Mouse (Mus musculus) midbrain, embryonic 15.5 days (tissue): ENCODE results near the gene Uckl1. TPM values are rescaled to one million over a fixed set of nuclear protein-coding genes. Genes with fewer than 3 reads are reported as not detected.
A peak's percentile ranks its signal among the peaks of the same experiment; 100 is the strongest.

Experiments
- ATAC-seq: fragments of 200-750 bp; cut with Nextera tagmentation; replicated peaks from 2 replicates; pipeline ENCODE4 v1.8.0; 2017; ENCODE audit warnings: moderate TSS enrichment
- H3K27ac ChIP-seq: fragments of 300-500 bp; sonication (generic); 2 replicates; pipeline ENCODE4 v1.5.1; 2015; ENCODE audit warnings: mild to moderate bottlenecking, inconsistent platforms
- H3K27me3 ChIP-seq: fragments of 300-500 bp; sonication (generic); replicated peaks from 2 replicates; pipeline ENCODE4 v1.6.1; 2015; ENCODE audit warnings: inconsistent platforms
- H3K36me3 ChIP-seq: fragments of 300-500 bp; sonication (generic); replicated peaks from 2 replicates; pipeline ENCODE4 v1.6.1; 2015; ENCODE audit warnings: inconsistent platforms
- H3K4me1 ChIP-seq: fragments of 300-500 bp; sonication (generic); 2 replicates; pipeline ENCODE4 v1.6.1; 2015; ENCODE audit warnings: inconsistent platforms
- H3K4me2 ChIP-seq: fragments of 300-500 bp; sonication (generic); 2 replicates; pipeline ENCODE4 v1.6.1; 2015; ENCODE audit warnings: inconsistent platforms, mild to moderate bottlenecking, moderate library complexity
- H3K4me3 ChIP-seq: fragments of 300-500 bp; sonication (generic); 2 replicates; pipeline ENCODE4 v1.5.1; 2015; ENCODE audit warnings: mild to moderate bottlenecking, inconsistent platforms
- H3K9ac ChIP-seq: fragments of 300-500 bp; sonication (generic); 2 replicates; pipeline ENCODE4 v1.6.1; 2015; ENCODE audit warnings: mild to moderate bottlenecking, inconsistent platforms
- H3K9me3 ChIP-seq: fragments of 300-500 bp; sonication (generic); 2 replicates; pipeline ENCODE4 v1.6.1; 2016; ENCODE audit warnings: inconsistent platforms
- WGBS: fragments of 180-500 bp; shearing (Covaris S2); methylation state at CpG from one replicate; pipeline ENCODE4 v1.1.7; 2015; ENCODE audit warnings: mixed read lengths; 5-methylcytosine and 5-hydroxymethylcytosine counted together
- polyA plus RNA-seq: library from polyadenylated mRNA; unstranded; fragments of >200 nt; fragmentation: Nextera tagmentation; extraction: Ambion mirVana; gene quantifications from 2 replicates; pipeline ENCODE4 v1.2.1, GENCODE M21; 2015

Gene Uckl1
- polyA plus RNA-seq, result 77.2 and 81.8 TPM in 2 replicates

DNA sequence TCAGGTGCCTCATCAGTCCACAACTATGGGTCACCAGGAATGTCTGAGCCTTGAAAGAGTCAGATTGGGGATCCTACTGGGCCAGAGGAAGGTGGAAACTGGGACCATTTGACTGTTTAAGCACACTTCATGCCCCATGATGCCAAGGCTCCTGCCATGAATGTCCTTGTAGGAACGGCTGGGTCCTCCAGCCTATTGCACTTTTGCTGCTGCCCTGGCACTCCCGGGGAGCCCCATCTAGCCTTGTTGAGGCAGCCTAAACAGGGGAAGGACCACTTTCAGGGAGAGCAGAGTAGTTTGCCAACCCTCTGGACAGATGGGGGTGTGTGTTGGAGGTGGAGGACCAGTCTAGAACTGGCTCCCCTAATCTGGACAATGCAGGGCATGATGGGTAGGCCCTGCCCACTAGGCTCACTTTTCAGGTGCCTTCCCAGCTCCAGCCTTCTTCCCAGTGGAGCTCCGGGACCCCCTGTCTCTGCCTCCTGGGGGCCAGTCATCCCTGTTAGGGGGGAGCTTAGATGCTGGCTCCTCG lies at the start of gene Uckl1:
TSS of gene Uckl1 (minus strand) at position 482 of the 532 bp plus-strand sequence.
- no peaks in the 10 kb centered on the region for H3K9me3 ChIP-seq
- H3K9ac ChIP-seq, result no peak within 1 kb of the TSS
- H3K27me3 ChIP-seq, result no peaks in the 10 kb centered on the region
- peaks cover 23% of the 10 kb centered on the region for H3K4me1 ChIP-seq
- H3K36me3 ChIP-seq, result peaks cover 52% of the 10 kb centered on the region
- no peak within 1 kb of the TSS for H3K4me2 ChIP-seq
- H3K4me3 ChIP-seq, result no peak within 1 kb of the TSS
- no peak for ATAC-seq
- 97% methylated on average over 4 of the region's 4 CpGs for WGBS
- no peak within 1 kb of the TSS for H3K27ac ChIP-seq

GRCm38 (mm10) chr2:181632624-181633023 lies 47.9 kb upstream of the Uckl1 start:
- WGBS, result 94% methylated on average over 6 of the region's 6 CpGs
- Histone ChIP-seq H3K4me3 (no peak overlapping the region), H3K9me3 (no peaks in the 10 kb centered on the region), H3K9ac (no peak overlapping the region), H3K27ac (no peak overlapping the region), H3K4me2 (no peak overlapping the region), H3K36me3 (peaks cover 51% of the 10 kb centered on the region), H3K27me3 (no peaks in the 10 kb centered on the region), H3K4me1 (no peaks in the 10 kb centered on the region)
- ATAC-seq, result no peak

DNA sequence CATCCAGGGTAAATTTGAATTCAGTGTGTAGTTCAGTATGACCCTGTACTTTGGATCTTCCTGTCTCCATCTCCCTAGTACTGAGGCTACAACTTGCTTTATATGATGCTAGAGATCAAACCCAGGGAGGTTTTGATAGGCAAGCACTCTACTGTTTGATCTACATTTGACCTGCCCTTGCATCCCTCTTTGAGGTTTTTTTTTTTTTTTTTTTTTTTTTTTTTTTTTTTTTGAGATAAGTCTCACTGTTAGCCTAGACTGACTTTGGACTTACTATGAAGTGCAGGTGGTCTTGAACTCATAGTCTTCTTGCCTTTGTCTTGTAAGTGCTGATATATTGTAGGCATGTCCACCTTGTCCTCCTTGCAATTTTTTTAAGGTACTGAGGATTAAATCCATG lies 43.8 kb upstream of the Uckl1 start:
- Histone ChIP-seq H3K4me3 (no peak overlapping the region), H3K27ac (no peak overlapping the region), H3K9me3 (no peaks in the 10 kb centered on the region), H3K36me3 (peaks cover 27% of the 10 kb centered on the region), H3K4me1 (no peaks in the 10 kb centered on the region), H3K27me3 (no peaks in the 10 kb centered on the region), H3K4me2 (no peak overlapping the region), H3K9ac (no peak overlapping the region)
- no peak for ATAC-seq

GRCm38 (mm10) chr2:181623401-181623800 lies 38.7 kb upstream of the Uckl1 start:
- Histone ChIP-seq H3K4me2 (no peak overlapping the region), H3K4me3 (no peak overlapping the region), H3K27me3 (no peaks in the 10 kb centered on the region), H3K9me3 (no peaks in the 10 kb centered on the region), H3K27ac (no peak overlapping the region), H3K36me3 (peaks cover 33% of the 10 kb centered on the region; the same call in 1 of the 2 replicates), H3K4me1 (no peaks in the 10 kb centered on the region), H3K9ac (no peak overlapping the region)
- ATAC-seq, result no peak

DNA sequence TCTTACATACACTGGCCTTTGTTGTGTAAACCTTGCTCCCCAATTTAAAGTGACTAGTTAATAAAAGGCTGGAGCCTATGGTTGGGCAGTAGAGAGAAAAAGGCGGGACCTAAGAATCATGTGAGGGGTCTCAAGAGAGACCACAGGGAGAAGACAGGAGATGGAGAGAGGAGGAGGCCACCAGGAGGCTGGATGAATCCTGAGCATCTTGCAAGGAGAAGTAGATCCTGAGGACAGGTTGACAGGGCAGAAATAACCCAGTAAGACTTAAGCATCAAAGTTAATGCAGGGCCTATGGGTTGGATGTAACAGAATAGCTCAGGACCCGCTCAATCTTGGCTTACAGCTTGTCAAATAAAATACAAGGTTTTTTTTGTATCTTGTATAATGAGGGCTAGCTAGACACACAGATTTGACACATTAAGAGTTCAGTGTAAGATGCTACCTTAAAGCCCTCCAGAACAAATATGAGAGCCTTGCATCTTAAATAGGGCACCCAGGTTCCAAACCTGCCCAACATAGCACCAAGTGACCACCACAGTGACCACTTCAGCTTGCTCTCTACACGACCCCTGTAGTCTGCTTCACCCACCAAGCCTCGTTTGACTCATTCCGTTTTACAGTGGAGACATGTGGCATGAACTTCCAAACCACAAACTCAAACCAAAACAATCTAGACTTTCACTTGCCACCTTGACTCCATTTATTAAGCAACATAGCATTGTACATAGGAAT lies 34.2 kb upstream of the Uckl1 start:
- Histone ChIP-seq H3K4me2 (no peak overlapping the region), H3K9ac (no peak overlapping the region), H3K36me3 (peaks cover 38% of the 10 kb centered on the region), H3K4me1 (no peaks in the 10 kb centered on the region), H3K9me3 (no peaks in the 10 kb centered on the region), H3K27me3 (no peaks in the 10 kb centered on the region), H3K27ac (no peak overlapping the region), H3K4me3 (no peak overlapping the region)
- no peak for ATAC-seq
- 89% methylated on average over 5 of the region's 5 CpGs for WGBS

GRCm38 (mm10) chr2:181602367-181602766 lies 17.7 kb upstream of the Uckl1 start:
- no peak overlapping the region for H3K9ac ChIP-seq
- no peak overlapping the region for H3K4me3 ChIP-seq
- peak overlapping the region; percentile 66 for H3K4me2 ChIP-seq
- 72% methylated on average over 4 of the region's 4 CpGs for WGBS
- no peak overlapping the region for H3K27ac ChIP-seq
- H3K9me3 ChIP-seq, result no peaks in the 10 kb centered on the region
- ATAC-seq, result no peak
- no peaks in the 10 kb centered on the region for H3K27me3 ChIP-seq
- peaks cover 38% of the 10 kb centered on the region for H3K4me1 ChIP-seq
- H3K36me3 ChIP-seq, result no peaks in the 10 kb centered on the region

- no peaks in the 10 kb centered on the region for H3K9me3 ChIP-seq
- 30% methylated on average over 10 of the region's 10 CpGs for WGBS
- no peak for ATAC-seq
- peak overlapping the region; percentile 66 for H3K4me2 ChIP-seq
- no peaks in the 10 kb centered on the region for H3K27me3 ChIP-seq
- H3K36me3 ChIP-seq, result no peaks in the 10 kb centered on the region; the same call in 1 of the 2 replicates
- peak overlapping the region; percentile 91 for H3K9ac ChIP-seq
- peak overlapping the region; percentile 91 for H3K4me3 ChIP-seq
- H3K27ac ChIP-seq, result peak overlapping the region; percentile 81
- H3K4me1 ChIP-seq, result peaks cover 44% of the 10 kb centered on the region
These were observed 17.1 kb upstream of the Uckl1 start for GRCm38 (mm10) chr2:181601751-181602145.

- Histone ChIP-seq H3K9me3 (no peaks in the 10 kb centered on the region), H3K4me1 (peaks cover 44% of the 10 kb centered on the region), H3K4me2 (peak overlapping the region; percentile 66), H3K4me3 (peak overlapping the region; percentile 91), H3K27me3 (no peaks in the 10 kb centered on the region), H3K36me3 (no peaks in the 10 kb centered on the region; the same call in 1 of the 2 replicates), H3K9ac (peak overlapping the region; percentile 91), H3K27ac (peak overlapping the region; percentile 81)
- ATAC-seq, result peak; percentile 92
- WGBS, result 1% methylated on average over 57 of the region's 57 CpGs
These were observed 16.4 kb upstream of the Uckl1 start for GRCm38 (mm10) chr2:181600828-181601750.

DNA sequence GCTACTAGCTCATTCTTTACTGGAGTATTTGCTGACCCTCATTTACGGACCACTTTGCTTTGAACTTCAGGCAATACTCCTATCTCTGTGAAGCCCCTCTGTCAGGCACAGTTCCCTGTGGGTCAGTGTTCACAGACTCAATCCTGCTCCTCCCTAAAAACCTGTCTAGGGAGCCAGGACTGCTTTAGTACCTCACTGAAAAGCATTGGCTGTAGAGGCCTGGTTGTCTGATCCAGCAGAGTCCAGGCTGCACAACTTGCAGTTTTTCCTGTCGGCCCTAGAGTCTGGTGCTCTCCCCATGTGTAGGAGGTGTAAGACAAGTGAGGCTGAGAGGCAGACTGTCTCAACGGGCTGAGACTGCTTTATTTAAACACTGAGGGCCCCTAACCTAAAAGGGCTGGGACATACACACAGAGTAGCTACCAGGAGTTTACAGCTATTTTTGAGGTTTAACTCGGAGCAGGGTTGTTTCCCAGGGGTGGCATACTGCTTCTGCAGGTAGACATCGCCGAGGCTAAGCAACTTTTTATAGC lies 15.6 kb upstream of the Uckl1 start:
- H3K4me2 ChIP-seq, result peak overlapping the region; percentile 66
- no peak overlapping the region for H3K9ac ChIP-seq
- H3K27ac ChIP-seq, result peak overlapping the region; percentile 81; the same call in 1 of the 2 replicates
- no peaks in the 10 kb centered on the region for H3K27me3 ChIP-seq
- WGBS, result 70% methylated on average over 6 of the region's 6 CpGs
- H3K36me3 ChIP-seq, result no peaks in the 10 kb centered on the region; the same call in 1 of the 2 replicates
- 0 out of 2 replicates have a peak, but pooled peaks have one; percentile 0 for ATAC-seq
- H3K4me1 ChIP-seq, result peaks cover 45% of the 10 kb centered on the region
- H3K4me3 ChIP-seq, result peak overlapping the region; percentile 91
- H3K9me3 ChIP-seq, result no peaks in the 10 kb centered on the region

DNA sequence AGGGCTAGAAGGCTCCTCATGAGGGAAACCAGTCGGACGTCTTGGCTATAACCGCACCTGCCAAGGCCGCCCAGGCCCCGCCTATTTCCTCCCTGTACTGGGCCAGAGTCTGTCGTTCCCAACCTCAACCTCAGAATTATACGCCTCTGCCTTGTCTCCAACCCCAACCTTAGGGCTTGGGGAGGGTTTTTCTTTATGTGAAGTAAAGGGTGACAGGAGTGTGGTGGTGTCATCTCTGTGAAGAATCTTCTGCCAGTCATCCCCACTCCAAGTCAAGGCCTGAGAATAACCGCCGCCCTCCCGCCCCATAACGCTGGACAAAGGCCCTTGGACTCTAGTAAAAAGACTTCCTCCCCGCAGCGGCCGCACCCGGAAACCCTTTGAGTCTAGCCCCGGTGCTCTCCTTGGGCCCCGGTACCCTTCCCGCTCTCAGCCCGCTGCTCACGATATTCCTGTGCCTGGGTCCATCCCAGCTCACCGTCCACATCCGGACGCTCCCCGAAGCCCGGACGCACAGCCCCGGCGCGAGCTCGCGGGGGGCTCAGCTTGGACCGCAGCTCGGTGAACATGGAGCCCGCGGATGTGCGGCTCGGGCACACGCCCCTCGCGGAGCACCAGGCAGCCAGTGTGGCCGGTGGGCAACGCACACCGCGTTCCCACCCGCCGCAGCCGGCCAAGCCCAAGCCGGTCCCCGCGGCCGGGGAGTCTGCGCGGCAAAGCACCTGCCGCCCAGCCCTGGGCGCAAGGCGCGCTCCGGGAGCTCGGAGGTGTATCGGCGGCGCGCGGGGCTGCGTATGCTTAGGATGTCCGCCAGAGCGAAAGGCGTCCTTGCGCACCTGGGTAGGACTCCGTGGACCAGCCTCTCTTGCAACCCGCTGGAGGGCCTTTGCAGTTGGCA lies 14.0 kb upstream of the Uckl1 start, which contains the start of gene Samd10:
TSS of gene Samd10 (minus strand) at position 759 of the 898 bp plus-strand sequence.
- no peaks in the 10 kb centered on the region; the same call in 1 of the 2 replicates for H3K36me3 ChIP-seq
- H3K27ac ChIP-seq, result peak within 1 kb of the TSS; percentile 91
- no peaks in the 10 kb centered on the region for H3K9me3 ChIP-seq
- peak within 1 kb of the TSS; percentile 93 for H3K9ac ChIP-seq
- peak within 1 kb of the TSS; percentile 72 for H3K4me3 ChIP-seq
- peak; percentile 49 for ATAC-seq
- H3K4me1 ChIP-seq, result peaks cover 48% of the 10 kb centered on the region
- WGBS, result under 1% methylated on average over 71 of the region's 71 CpGs
- H3K27me3 ChIP-seq, result no peaks in the 10 kb centered on the region
- H3K4me2 ChIP-seq, result peak within 1 kb of the TSS; percentile 87

GRCm38 (mm10) chr2:181597378-181598061 lies 12.8 kb upstream of the Uckl1 start:
- peak overlapping the region; percentile 72; the same call in 1 of the 2 replicates for H3K4me3 ChIP-seq

More at GRCm38 (mm10) chr2:181597378-181598061, 12.8 kb upstream of the Uckl1 start:
- Histone ChIP-seq H3K9ac (no peak overlapping the region), H3K27ac (peak overlapping the region; percentile 91; the same call in 1 of the 2 replicates), H3K4me1 (peaks cover 52% of the 10 kb centered on the region), H3K9me3 (no peaks in the 10 kb centered on the region), H3K4me2 (peak overlapping the region; percentile 87), H3K36me3 (no peaks in the 10 kb centered on the region; the same call in 1 of the 2 replicates), H3K27me3 (no peaks in the 10 kb centered on the region)
- ATAC-seq, result no peak
- WGBS, result 69% methylated on average over 7 of the region's 7 CpGs
